ENCODE assay signal across 17 mouse cellular contexts in the genomic region with DNA sequence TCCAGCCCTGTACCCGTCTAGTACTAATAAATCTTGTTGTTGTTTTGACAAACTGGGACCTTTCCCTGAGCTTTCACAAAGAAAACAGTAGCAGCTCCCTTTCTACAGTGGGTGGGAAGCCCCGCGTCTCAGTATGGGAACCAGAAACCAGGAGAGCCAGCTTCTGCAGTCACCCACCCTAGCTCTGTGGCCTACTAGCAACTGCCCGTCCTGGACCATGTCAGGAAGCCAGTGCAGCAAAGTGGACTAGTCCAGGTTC.
A peak's percentile ranks its signal among the peaks of the same experiment; 100 is the strongest.
DNase-seq lines count a peak whose midpoint lies in the region; ATAC-seq and TF ChIP-seq lines count a peak whose summit lies in the region.
"Had no signal": no experiment of that assay in that cellular context is flagged by ENCODE, and none has a peak within 500 bp of the region (broad histone marks: within the 10 kb centered on the region; RNA-seq: fewer than 3 reads in every experiment).

No protein-coding gene starts in this region.

- no peaks in the 10 kb centered on the region for H3K36me3 ChIP-seq in heart, embryonic 10.5 days
- no peaks in the 10 kb centered on the region for H3K36me3 ChIP-seq in limb, embryonic 11.5 days (ENCODE audit: control insufficient read depth, insufficient read depth, low read length)
- H3K36me3 ChIP-seq in neural tube, embryonic 11.5 days (ENCODE audit: control insufficient read depth, insufficient read depth, low read length), result no peaks in the 10 kb centered on the region
- H3K36me3 ChIP-seq: heart, embryonic 15.5 days had no signal

- H3K9me3 ChIP-seq in heart, embryonic 10.5 days, result no peaks in the 10 kb centered on the region
- H3K9me3 ChIP-seq in limb, embryonic 11.5 days (ENCODE audit: control insufficient read depth, low read length), result no peaks in the 10 kb centered on the region
- H3K9me3 ChIP-seq in neural tube, embryonic 11.5 days (ENCODE audit: control insufficient read depth, low read length), result no peaks in the 10 kb centered on the region
- H3K9me3 ChIP-seq: heart, embryonic 15.5 days had no signal

- no peak for DNase-seq in heart, embryonic 10.5 days (ENCODE audit: low spot score)
- DNase-seq in heart, postnatal 25 days (ENCODE audit: low spot score), result no peak
- DNase-seq in layer of hippocampus, adult 2 months (ENCODE audit: low spot score in 2 of 2), result no peak
- no peak for DNase-seq in layer of hippocampus, adult 9-11 months
- peak; percentile 25 for DNase-seq in limb, embryonic 11.5 days (ENCODE audit: low spot score)
- DNase-seq in neural tube, embryonic 11.5 days (ENCODE audit: low spot score), result no peak
- no peak for DNase-seq in Muller cell, postnatal 12 days (ENCODE audit: inconsistent ontology term)
- DNase-seq in left cerebral cortex, postnatal 4 days, result no peak
- DNase-seq: adrenal gland, postnatal 10 days; cerebellum, adult 9-10 months; embryo, embryonic 11 days; heart, adult 11 months; kidney, postnatal 4 days; layer of hippocampus, postnatal 36 days; lung, adult 2 months had no signal

- no peak overlapping the region for H3K4me2 ChIP-seq in limb, embryonic 11.5 days (ENCODE audit: low read depth, severe bottlenecking)
- H3K4me2 ChIP-seq in neural tube, embryonic 11.5 days (ENCODE audit: low read depth), result no peak overlapping the region

- no peak for ATAC-seq in limb, embryonic 11.5 days (ENCODE audit: insufficient number of reproducible peaks, low FRiP score, low TSS enrichment, low read depth)
- ATAC-seq in neural tube, embryonic 11.5 days (ENCODE audit: insufficient read depth, low FRiP score, low TSS enrichment), result no peak

- H3K27ac ChIP-seq in heart, embryonic 10.5 days, result peak overlapping the region; percentile 82; the same call in 1 of the 2 replicates
- peak overlapping the region; percentile 68; the same call in 1 of the 2 replicates for H3K27ac ChIP-seq in layer of hippocampus, adult 2 months
- H3K27ac ChIP-seq in limb, embryonic 11.5 days (replicated peaks; ENCODE audit: low read depth, low read length), result peak overlapping the region; percentile 92
- 0 out of 2 replicates have a peak overlapping the region, but pooled peaks have one; percentile 17 for H3K27ac ChIP-seq in neural tube, embryonic 11.5 days (ENCODE audit: low read depth, low read length)
- H3K27ac ChIP-seq: macrophage had no signal

- H3K9ac ChIP-seq in limb, embryonic 11.5 days (ENCODE audit: low read length), result no peak overlapping the region
- no peak overlapping the region for H3K9ac ChIP-seq in neural tube, embryonic 11.5 days (ENCODE audit: low read length)
- H3K9ac ChIP-seq: heart, embryonic 15.5 days had no signal

- H3K27me3 ChIP-seq in heart, embryonic 10.5 days (ENCODE audit: insufficient read depth, poor library complexity, severe bottlenecking), result no peaks in the 10 kb centered on the region
- no peaks in the 10 kb centered on the region for H3K27me3 ChIP-seq in limb, embryonic 11.5 days (ENCODE audit: control insufficient read depth, insufficient read depth, low read length)
- H3K27me3 ChIP-seq in neural tube, embryonic 11.5 days (ENCODE audit: control insufficient read depth, insufficient read depth, low read length), result no peaks in the 10 kb centered on the region
- H3K27me3 ChIP-seq: heart, embryonic 15.5 days had no signal

- intact Hi-C loops in heart, postnatal 25 days (cut with DNase I), result no loop called here
- intact Hi-C loops in left cerebral cortex, postnatal 4 days (cut with DNase I), result no loop called here

- no peak overlapping the region for H3K4me3 ChIP-seq in heart, embryonic 10.5 days
- no peak overlapping the region for H3K4me3 ChIP-seq in layer of hippocampus, adult 2 months
- H3K4me3 ChIP-seq in limb, embryonic 11.5 days (ENCODE audit: low read depth, low read length), result no peak overlapping the region
- H3K4me3 ChIP-seq in neural tube, embryonic 11.5 days (ENCODE audit: low read depth, low read length), result no peak overlapping the region

- H3K4me1 ChIP-seq in heart, embryonic 10.5 days, result 0 out of 2 replicates have a peak, but pooled peaks cover 10% of the 10 kb centered on the region
- peaks cover 20% of the 10 kb centered on the region for H3K4me1 ChIP-seq in limb, embryonic 11.5 days (ENCODE audit: control insufficient read depth, insufficient read depth, low read length)
- H3K4me1 ChIP-seq in neural tube, embryonic 11.5 days (ENCODE audit: control insufficient read depth, insufficient read depth, low read length), result 0 out of 2 replicates have a peak, but pooled peaks cover 3% of the 10 kb centered on the region

- 66% methylated on average over 4 of the region's 4 CpGs for WGBS in heart, embryonic 10.5 days
- WGBS in limb, embryonic 11.5 days, result 50% methylated on average over 4 of the region's 4 CpGs
- 45% methylated on average over 4 of the region's 4 CpGs for WGBS in neural tube, embryonic 11.5 days

- no peak for TF ChIP-seq CTCF in layer of hippocampus, adult 2 months (conservative IDR thresholded peaks at IDR 0.05)

Comparison
In these comparisons a context has a peak if more than half of its experiments do, and no peak if none do; other contexts are left out.
1. H3K27ac ChIP-seq: peak in every context shown above with its lines; median percentile 92 in limb, embryonic 11.5 days; 82 in heart, embryonic 10.5 days; 68 in layer of hippocampus, adult 2 months; 17 in neural tube, embryonic 11.5 days.